Mouse (Mus musculus): ENCODE data around the gene Galns. TPM values are rescaled to one million over a fixed set of nuclear protein-coding genes. Genes with fewer than 3 reads are reported as not detected.

Gene Galns
- polyA plus RNA-seq, 1 experiment, result 17.6 TPM

DNA sequence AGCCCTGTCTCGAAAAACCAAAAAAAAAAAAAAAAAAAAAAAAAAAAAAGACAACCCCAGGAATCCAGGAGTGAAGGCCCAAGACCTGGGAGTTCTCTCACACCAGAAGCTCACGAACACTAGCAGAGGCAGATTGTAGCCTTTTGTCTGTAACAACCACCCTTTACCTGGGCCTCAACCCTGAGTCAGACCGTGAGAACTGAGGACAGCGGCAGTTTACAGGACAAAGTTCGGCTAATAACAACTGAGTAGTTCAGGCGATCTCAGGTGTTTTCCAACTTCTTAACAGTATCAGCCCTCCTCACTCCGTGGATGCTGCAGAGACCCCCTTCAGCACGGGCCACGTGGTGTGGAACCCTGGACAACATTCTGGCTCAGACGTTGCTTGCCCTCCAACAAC, 24.5 kb downstream of the Galns start:
- H3K27me3 ChIP-seq (ENCODE audit: control insufficient read depth, insufficient read depth, insufficient read length), result no peaks in the 10 kb centered on the region
- H3K4me2 ChIP-seq (ENCODE audit: low read depth), result no peak overlapping the region
- no peaks in the 10 kb centered on the region for H3K79me2 ChIP-seq (ENCODE audit: control insufficient read depth, insufficient read depth)
- H3K36me3 ChIP-seq (ENCODE audit: control insufficient read depth, insufficient read depth), result no peaks in the 10 kb centered on the region
- TF ChIP-seq E2F4 (IDR thresholded peaks at IDR 0.05; ENCODE audit: insufficient read depth), result no peak
- TF ChIP-seq REST (IDR thresholded peaks at IDR 0.05; ENCODE audit: insufficient read depth, insufficient read length), result no peak
- no peak for TF ChIP-seq MYOG (IDR thresholded peaks at IDR 0.05; ENCODE audit: control insufficient read depth in 1 of 3, insufficient read depth in 1 of 3, insufficient read length in 2 of 3, low read depth in 2 of 3)
- TF ChIP-seq MYOD1 (IDR thresholded peaks at IDR 0.05; ENCODE audit: control insufficient read depth in 1 of 3, insufficient read length in 2 of 3, low read depth in 2 of 3), result no peak
- no peak for TF ChIP-seq USF1 (IDR thresholded peaks at IDR 0.05; ENCODE audit: low read depth)
- no peak for TF ChIP-seq POLR2AphosphoS2 (IDR thresholded peaks at IDR 0.05; ENCODE audit: insufficient read length, low read depth)
- no peak overlapping the region for H3ac ChIP-seq (ENCODE audit: control insufficient read depth, insufficient read length)
- H3K4me3 ChIP-seq, result no peak overlapping the region

DNA sequence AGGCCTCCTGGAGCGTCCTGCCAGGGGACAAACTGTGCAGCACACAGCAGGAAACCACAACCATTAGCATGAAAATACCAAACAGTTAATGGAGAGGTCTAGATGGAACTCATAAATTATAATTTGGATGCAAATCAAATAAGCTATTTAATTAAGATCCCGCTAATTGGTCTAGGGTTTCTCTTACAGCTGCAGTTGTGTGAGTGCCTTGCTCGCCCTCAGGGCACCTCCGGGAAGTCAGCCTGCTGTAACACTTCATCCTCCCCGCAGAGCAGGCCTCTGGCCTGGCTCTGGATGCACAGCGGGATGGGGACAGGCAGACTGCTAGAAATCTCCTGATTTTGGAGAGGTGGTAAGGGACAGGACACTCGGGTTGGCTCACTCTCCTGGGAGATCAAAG, 25.1 kb downstream of the Galns start:
- no peaks in the 10 kb centered on the region for H3K27me3 ChIP-seq (ENCODE audit: control insufficient read depth, insufficient read depth, insufficient read length)
- H3K36me3 ChIP-seq (ENCODE audit: control insufficient read depth, insufficient read depth), result no peaks in the 10 kb centered on the region
- no peak overlapping the region for H3ac ChIP-seq (ENCODE audit: control insufficient read depth, insufficient read length)
- TF ChIP-seq SRF (IDR thresholded peaks at IDR 0.05; ENCODE audit: control insufficient read depth, insufficient read length, low read depth), result no peak
- TF ChIP-seq TCF3 (IDR thresholded peaks at IDR 0.05; ENCODE audit: insufficient read length, low read depth), result no peak
- no peak for TF ChIP-seq TCF12 (IDR thresholded peaks at IDR 0.05; ENCODE audit: insufficient read depth, poor library complexity, severe bottlenecking)
- H3K4me2 ChIP-seq (ENCODE audit: low read depth), result peak overlapping the region; percentile 72
- no peaks in the 10 kb centered on the region for H3K79me2 ChIP-seq (ENCODE audit: control insufficient read depth, insufficient read depth)
- H3K4me3 ChIP-seq, result no peak overlapping the region

DNA sequence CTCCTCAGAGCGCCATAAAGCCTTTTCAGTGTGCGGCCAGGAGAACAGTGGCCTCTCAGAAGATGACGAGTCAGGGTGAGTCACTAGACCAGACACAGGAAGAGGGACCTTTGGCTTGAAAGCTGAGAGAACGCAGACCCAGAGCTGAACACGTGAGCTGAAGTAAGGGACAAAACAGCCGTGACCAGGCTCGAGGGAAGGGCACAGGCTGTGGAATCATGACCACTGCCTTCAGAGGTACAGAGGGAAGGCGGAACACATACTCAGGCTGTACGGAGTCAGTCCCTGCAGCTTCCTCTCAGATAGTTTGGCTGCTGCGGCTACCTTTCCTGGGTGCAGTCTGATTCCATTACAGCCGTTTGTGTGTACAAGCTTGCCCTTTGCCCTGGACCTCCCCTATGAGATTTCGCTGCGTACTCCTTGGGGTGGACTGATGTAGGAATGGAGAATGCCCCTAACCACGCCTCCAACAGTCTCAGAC, 25.8 kb downstream of the Galns start:
- Histone ChIP-seq H3K4me2 (ENCODE audit: low read depth) (peak overlapping the region; percentile 72), H3K4me3 (no peak overlapping the region), H3K27me3 (ENCODE audit: control insufficient read depth, insufficient read depth, insufficient read length) (no peaks in the 10 kb centered on the region)

DNA sequence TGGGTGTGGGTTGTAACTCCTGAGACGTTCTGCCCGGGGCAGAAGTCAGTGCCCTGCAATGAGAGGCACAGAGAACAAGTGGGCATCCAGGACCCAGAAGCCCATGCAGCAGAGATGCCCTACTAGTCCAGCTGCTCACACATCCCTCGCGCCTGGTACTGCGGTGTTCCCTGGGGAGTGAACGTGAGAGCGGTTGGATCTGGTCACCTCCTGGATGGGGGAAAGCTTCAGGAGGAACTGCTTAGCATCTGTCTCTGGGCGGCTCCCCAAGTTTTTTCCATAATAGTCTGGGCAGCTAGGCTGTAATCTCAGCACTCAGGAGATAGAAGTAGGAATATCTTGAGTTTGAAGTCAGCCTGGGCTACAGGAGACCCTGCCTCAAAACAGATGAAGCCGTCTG, 26.3 kb downstream of the Galns start:
- no peaks in the 10 kb centered on the region for H3K79me2 ChIP-seq (ENCODE audit: control insufficient read depth, insufficient read depth)
- peak in 2 of 3 experiments; percentile 17 to 34 for TF ChIP-seq MYOG (IDR thresholded peaks at IDR 0.05; ENCODE audit: control insufficient read depth in 1 of 3, insufficient read depth in 1 of 3, insufficient read length in 2 of 3, low read depth in 2 of 3)
- TF ChIP-seq TCF3 (IDR thresholded peaks at IDR 0.05; ENCODE audit: insufficient read length, low read depth), result no peak
- peak in 1 of 3 experiments; percentile 44 for TF ChIP-seq MYOD1 (IDR thresholded peaks at IDR 0.05; ENCODE audit: control insufficient read depth in 1 of 3, insufficient read length in 2 of 3, low read depth in 2 of 3)
- H3K27me3 ChIP-seq (ENCODE audit: control insufficient read depth, insufficient read depth, insufficient read length), result no peaks in the 10 kb centered on the region
- no peak overlapping the region for H3ac ChIP-seq (ENCODE audit: control insufficient read depth, insufficient read length)
- no peaks in the 10 kb centered on the region for H3K36me3 ChIP-seq (ENCODE audit: control insufficient read depth, insufficient read depth)
- H3K4me2 ChIP-seq (ENCODE audit: low read depth), result peak overlapping the region; percentile 72
- no peak overlapping the region for H3K4me3 ChIP-seq

More for the DNA sequence above, 25.8 kb downstream of the Galns start:
- TF ChIP-seq POLR2A (IDR thresholded peaks at IDR 0.05; ENCODE audit: insufficient read length, low read depth), result peak; percentile 54
- no peak for TF ChIP-seq E2F4 (IDR thresholded peaks at IDR 0.05; ENCODE audit: insufficient read depth)
- peak; percentile 31 for TF ChIP-seq POLR2AphosphoS2 (IDR thresholded peaks at IDR 0.05; ENCODE audit: insufficient read length, low read depth)
- TF ChIP-seq TCF12 (IDR thresholded peaks at IDR 0.05; ENCODE audit: insufficient read depth, poor library complexity, severe bottlenecking), result no peak
- TF ChIP-seq SRF (IDR thresholded peaks at IDR 0.05; ENCODE audit: control insufficient read depth, insufficient read length, low read depth), result no peak
- no peak for TF ChIP-seq MYOD1 (IDR thresholded peaks at IDR 0.05; ENCODE audit: control insufficient read depth in 1 of 3, insufficient read length in 2 of 3, low read depth in 2 of 3)
- peak; percentile 83 for TF ChIP-seq USF1 (IDR thresholded peaks at IDR 0.05; ENCODE audit: low read depth)
- no peak for TF ChIP-seq MYOG (IDR thresholded peaks at IDR 0.05; ENCODE audit: control insufficient read depth in 1 of 3, insufficient read depth in 1 of 3, insufficient read length in 2 of 3, low read depth in 2 of 3)
- no peak for TF ChIP-seq TCF3 (IDR thresholded peaks at IDR 0.05; ENCODE audit: insufficient read length, low read depth)
- TF ChIP-seq CEBPB (IDR thresholded peaks at IDR 0.05; ENCODE audit: insufficient read depth, poor library complexity, severe bottlenecking), result no peak
- no peak for TF ChIP-seq REST (IDR thresholded peaks at IDR 0.05; ENCODE audit: insufficient read depth, insufficient read length)
- TF ChIP-seq MAX (IDR thresholded peaks at IDR 0.05; ENCODE audit: low read depth), result no peak
- Histone ChIP-seq H3K79me2 (ENCODE audit: control insufficient read depth, insufficient read depth) (no peaks in the 10 kb centered on the region), H3K36me3 (ENCODE audit: control insufficient read depth, insufficient read depth) (no peaks in the 10 kb centered on the region), H3ac (ENCODE audit: control insufficient read depth, insufficient read length) (no peak overlapping the region)

DNA sequence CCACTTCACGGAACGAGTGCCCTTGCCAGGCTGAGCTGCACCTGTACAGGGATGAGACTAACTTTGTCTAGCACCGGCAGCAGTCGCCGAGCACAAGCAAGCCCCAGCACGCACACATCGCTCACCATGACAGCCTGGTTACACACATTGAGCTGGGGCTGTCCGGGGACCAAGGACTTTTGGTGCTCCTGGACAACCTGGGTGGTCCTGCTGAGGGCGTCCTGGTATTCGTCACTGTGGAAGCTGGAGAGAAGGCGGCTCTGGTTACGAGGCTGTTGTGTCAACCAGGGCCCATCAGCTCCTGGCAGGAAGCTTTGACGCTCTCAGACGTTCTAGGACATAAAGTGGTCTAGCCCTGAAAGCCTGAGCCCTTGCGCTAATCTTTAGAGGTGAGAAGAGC, 30.3 kb downstream of the Galns start:
- TF ChIP-seq MYOG (IDR thresholded peaks at IDR 0.05; ENCODE audit: control insufficient read depth in 1 of 3, insufficient read depth in 1 of 3, insufficient read length in 2 of 3, low read depth in 2 of 3), result no peak
- TF ChIP-seq TCF12 (IDR thresholded peaks at IDR 0.05; ENCODE audit: insufficient read depth, poor library complexity, severe bottlenecking), result no peak
- H3K36me3 ChIP-seq (ENCODE audit: control insufficient read depth, insufficient read depth), result no peaks in the 10 kb centered on the region
- peaks cover 6% of the 10 kb centered on the region for H3K79me2 ChIP-seq (ENCODE audit: control insufficient read depth, insufficient read depth)
- H3K27me3 ChIP-seq (ENCODE audit: control insufficient read depth, insufficient read depth, insufficient read length), result no peaks in the 10 kb centered on the region
- no peak overlapping the region for H3K4me3 ChIP-seq
- no peak overlapping the region for H3ac ChIP-seq (ENCODE audit: control insufficient read depth, insufficient read length)
- H3K4me2 ChIP-seq (ENCODE audit: low read depth), result no peak overlapping the region

DNA sequence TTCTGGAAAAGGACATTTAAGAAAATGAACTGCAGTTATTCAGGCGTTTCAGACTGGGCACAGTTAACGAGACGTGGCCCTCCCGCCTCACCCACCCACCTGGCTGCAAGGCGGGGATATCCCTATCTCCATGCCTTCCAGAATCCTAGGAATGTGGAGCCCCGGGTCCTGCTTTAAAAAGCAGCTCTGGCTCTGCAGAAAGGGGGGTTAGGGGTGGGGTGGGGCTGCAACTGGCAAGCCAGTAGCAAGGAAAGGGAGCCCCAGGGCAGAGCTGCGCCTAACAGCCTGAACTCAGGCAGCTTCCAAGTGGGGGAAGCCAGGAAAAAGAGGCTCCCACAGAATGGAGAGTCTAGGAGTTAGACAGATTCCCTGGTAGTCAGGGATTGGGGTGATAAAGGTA, 32.1 kb downstream of the Galns start:
- no peaks in the 10 kb centered on the region for H3K27me3 ChIP-seq (ENCODE audit: control insufficient read depth, insufficient read depth, insufficient read length)

More for the DNA sequence above, 32.1 kb downstream of the Galns start:
- Histone ChIP-seq H3K36me3 (ENCODE audit: control insufficient read depth, insufficient read depth) (no peaks in the 10 kb centered on the region), H3ac (ENCODE audit: control insufficient read depth, insufficient read length) (no peak overlapping the region), H3K4me2 (ENCODE audit: low read depth) (no peak overlapping the region), H3K4me3 (no peak overlapping the region), H3K79me2 (ENCODE audit: control insufficient read depth, insufficient read depth) (peaks cover 11% of the 10 kb centered on the region)
- TF ChIP-seq USF1 (IDR thresholded peaks at IDR 0.05; ENCODE audit: low read depth), result no peak
- TF ChIP-seq CEBPB (IDR thresholded peaks at IDR 0.05; ENCODE audit: insufficient read depth, poor library complexity, severe bottlenecking), result no peak
- no peak for TF ChIP-seq TCF12 (IDR thresholded peaks at IDR 0.05; ENCODE audit: insufficient read depth, poor library complexity, severe bottlenecking)
- TF ChIP-seq E2F4 (IDR thresholded peaks at IDR 0.05; ENCODE audit: insufficient read depth), result no peak
- no peak for TF ChIP-seq TCF3 (IDR thresholded peaks at IDR 0.05; ENCODE audit: insufficient read length, low read depth)
- no peak for TF ChIP-seq SRF (IDR thresholded peaks at IDR 0.05; ENCODE audit: control insufficient read depth, insufficient read length, low read depth)
- no peak for TF ChIP-seq MYOD1 (IDR thresholded peaks at IDR 0.05; ENCODE audit: control insufficient read depth in 1 of 3, insufficient read length in 2 of 3, low read depth in 2 of 3)
- no peak for TF ChIP-seq POLR2AphosphoS2 (IDR thresholded peaks at IDR 0.05; ENCODE audit: insufficient read length, low read depth)
- no peak for TF ChIP-seq MAX (IDR thresholded peaks at IDR 0.05; ENCODE audit: low read depth)
- no peak for TF ChIP-seq MYOG (IDR thresholded peaks at IDR 0.05; ENCODE audit: control insufficient read depth in 1 of 3, insufficient read depth in 1 of 3, insufficient read length in 2 of 3, low read depth in 2 of 3)

Measured in myocyte (in vitro differentiated cells).